Mouse (Mus musculus) right cerebral cortex, postnatal 4 days (tissue): Measurements from ENCODE around the gene Kcnq4.

Experiments
- DNase-seq: peaks from one replicate; pipeline ENCODE4 v3.0.0-alpha.2; 2022

Kcnq4 gene

DNA sequence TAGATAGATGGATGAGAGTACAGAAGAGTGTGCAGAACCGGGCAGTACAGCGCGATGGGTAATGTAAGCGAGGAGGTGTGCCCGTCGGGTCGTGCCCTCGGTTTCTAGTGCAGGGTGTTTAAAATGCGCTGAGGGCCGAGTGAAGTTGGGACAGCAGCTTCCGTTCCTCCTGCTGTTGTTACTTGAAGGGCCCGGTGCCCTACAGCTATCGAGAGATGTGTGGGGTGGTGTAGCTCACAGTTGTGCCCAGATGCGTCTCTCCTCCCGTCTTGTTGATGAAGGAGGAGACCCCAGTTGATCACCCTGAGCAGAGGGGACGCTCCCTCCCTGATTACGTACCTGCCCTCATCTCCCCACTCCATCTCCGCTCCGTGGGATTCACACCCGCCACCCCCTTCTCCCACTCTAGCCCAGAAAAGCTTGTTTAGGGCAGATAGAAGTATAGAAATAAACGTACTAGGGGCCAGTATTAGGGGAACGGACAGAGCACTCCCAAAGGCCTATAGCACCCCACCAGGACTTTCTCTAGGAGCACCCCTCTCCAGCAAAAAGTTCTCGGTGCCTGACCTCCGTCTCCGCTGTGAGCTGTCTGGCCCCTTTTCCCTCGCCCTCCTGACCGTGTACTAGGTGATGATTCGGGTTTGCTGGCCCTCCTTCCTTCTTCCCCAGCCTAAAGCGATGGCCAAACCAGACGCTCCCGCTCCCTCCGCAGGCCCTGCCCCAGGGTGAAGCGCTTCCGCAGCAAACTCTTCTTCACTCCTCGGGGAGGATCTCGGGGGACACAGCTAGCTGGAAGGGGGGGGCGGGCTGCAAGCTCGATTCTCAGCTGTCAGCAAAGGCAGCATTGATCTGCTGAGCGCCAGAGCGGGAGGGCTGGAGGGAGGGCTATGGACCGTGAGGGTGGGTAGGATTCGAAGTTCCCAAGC is at the start of gene Kcnq4:
Gene Kcnq4 (minus strand): TSS at position 672 of the 926 bp plus-strand sequence.
- DNase-seq = no peak

DNA sequence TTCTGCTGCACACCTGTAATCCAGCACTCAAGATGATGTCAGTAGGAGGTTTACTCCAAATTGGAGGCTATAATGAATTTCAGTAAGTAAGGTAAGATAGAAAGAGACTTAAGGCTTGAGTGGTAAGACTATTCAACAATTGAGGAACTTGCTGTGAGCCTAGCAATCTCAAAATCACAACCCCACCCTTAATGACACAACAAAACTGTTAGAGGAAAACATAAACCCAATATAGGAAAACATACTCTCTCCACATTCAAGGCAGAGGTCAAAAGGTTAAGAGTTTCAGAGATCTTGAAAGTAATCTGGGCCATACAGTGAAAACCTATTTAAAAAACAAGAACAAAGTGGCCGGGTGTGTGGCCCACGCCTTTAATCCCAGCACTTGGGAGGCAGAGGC is 48.3 kb upstream of the Kcnq4 start:
- no peak for DNase-seq

DNA sequence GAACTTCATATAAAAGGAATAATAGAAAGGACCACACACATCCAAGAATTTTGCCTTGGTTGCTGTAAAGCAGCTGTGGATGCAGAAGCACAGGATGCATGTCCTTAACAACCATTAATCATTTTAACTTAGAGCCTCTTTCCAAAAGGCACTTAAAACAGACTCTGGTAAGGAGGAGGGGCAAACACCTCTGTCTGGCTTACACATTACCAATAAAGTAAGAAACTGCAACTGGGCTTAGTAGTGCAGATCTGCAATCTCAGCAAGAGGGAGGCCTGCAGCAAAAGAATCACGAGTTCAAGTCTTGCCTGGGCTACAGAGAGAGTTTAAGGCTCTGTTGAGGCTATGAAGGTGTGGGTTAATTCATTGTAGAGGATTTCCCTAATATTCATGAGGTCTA is 47.2 kb upstream of the Kcnq4 start:
- no peak for DNase-seq

- DNase-seq = no peak
Observed at GRCm38 (mm10) chr4:120792918-120793317, 44.5 kb upstream of the Kcnq4 start.

- no peak for DNase-seq
Observed at GRCm38 (mm10) chr4:120790027-120790426, 41.6 kb upstream of the Kcnq4 start.

DNA sequence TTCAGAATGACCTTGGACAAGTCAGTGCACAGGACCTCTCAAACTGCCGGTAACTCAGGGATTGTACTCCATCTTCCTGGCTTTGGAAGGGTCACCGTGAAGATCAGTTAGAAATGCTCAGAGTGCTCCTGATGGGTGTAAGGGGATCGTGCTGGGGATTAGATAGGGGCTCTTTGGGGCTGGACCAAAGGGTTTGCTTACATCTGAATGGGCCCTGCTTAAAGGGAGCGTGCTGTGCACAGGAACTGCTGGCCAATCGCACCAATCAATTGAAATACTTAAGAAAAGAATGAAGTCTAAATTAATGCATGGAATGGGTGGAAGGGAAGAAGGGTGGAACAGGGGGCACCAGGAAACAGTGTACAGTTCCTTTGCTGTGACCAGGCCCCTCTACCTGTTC is 7.4 kb upstream of the Kcnq4 start:
- DNase-seq = no peak

DNA sequence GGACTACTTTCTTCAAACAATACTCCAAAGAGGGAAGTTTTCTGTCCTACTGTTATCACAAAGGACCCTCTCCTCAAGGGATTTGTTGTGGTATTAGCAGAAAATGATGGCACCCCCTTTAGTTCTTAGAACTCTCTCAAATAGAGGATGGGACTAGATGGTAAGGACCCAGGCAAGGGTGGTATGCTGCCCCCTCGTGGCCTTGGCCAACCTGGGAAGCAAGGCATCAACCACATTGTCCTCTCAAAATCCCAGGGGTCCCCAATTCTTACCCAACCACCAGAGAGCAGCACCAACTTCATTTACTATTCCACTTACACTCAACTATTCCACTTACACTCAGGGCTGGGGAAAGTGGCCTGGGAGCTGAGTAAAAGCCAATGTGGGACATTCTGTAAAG is 6.9 kb upstream of the Kcnq4 start:
- peak; percentile 82 for DNase-seq

DNA sequence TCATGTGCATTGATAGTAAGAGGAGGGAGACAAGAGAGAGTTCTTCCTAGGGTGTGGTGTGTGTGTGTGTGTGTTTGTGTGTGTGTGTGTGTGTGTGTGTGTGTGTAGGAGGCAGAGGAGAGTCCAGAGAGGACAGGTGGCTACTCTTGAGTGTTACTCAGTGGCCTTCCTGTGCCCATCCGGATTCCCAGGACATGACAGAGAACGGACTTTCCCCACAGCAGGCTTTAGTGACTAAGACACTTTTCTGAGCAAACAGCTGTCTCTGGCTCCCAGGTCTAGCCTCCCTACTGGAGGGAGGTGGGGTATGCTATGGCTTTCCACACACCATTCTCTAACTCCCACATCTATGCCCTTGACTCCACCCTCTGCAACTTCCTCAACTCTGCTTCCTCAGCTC is 1.2 kb upstream of the Kcnq4 start:
- DNase-seq = no peak

- peak; percentile 29 for DNase-seq
Observed at GRCm38 (mm10) chr4:120747243-120747792, 1.1 kb downstream of the Kcnq4 start.

DNA sequence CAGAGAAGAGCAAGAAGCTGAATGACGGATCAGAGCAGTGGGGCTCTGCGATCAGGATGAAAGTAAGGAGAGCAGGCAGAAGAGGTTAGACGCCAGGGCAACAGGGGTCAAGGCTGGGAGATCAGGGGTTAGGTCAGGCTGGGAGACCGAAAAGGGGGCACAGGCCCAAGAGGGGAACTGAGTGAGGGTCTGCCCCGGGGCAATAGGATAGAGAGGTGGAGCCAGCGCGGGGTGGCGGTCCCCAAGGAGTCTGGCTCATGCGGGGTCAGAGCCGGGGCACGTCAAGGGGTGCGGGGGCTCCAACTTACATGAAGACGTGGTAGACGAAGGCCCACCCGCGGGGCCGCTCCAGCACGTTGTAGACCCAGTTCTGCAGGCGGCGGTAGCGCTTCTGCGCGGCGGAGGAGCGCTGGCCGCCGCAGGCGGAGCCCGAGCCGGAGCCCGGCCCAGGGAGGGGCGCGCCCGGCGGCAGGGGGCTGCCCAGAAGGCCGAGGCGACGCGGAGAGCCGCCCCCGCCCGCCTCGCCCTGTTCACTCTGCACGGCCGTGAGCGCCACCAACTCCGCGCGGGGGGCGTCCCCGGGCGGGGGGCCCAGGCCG is 1.8 kb downstream of the Kcnq4 start:
- DNase-seq = peak; percentile 43

- no peak for DNase-seq
Observed at GRCm38 (mm10) chr4:120745731-120746551, 2.5 kb downstream of the Kcnq4 start.

DNA sequence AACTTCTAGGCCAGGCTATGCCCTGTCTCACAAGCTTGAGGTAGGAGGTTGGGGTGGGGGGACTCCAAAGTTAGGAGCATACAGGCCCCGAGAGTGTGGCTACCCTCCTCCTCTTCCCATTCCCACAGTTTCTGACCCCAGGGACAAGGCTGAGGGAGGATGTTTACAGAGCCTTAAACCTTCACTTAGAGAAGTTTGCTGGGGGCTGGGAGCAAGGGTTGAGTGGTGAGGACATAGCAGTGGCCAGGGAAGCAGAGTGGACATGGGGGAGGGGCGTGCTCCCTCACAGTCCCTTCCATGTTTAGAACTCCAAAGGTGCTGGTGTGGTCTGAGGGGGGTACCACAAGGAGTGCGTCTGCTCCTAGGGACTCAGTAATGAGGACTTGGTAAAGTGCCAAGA is 4.8 kb downstream of the Kcnq4 start:
- no peak for DNase-seq

DNA sequence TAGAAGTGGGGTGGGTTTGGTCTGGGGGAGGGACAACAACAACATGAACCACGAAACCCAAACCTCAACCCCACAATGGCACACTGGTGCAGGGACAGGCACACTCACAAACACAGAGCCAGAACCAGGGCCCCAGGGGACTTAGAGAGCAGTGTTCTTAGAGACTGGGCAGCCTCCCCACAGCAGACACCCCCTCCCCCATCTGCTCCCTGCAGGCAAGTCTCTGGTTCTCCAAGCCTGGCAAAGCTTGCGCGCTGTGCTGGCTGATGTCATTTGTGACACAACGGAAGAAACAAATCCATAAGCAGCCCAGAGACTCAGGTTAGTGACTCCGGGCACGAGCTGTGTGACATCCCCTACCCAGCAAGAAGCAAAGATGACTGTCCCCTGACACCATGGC is 7.1 kb downstream of the Kcnq4 start:
- DNase-seq = no peak

DNA sequence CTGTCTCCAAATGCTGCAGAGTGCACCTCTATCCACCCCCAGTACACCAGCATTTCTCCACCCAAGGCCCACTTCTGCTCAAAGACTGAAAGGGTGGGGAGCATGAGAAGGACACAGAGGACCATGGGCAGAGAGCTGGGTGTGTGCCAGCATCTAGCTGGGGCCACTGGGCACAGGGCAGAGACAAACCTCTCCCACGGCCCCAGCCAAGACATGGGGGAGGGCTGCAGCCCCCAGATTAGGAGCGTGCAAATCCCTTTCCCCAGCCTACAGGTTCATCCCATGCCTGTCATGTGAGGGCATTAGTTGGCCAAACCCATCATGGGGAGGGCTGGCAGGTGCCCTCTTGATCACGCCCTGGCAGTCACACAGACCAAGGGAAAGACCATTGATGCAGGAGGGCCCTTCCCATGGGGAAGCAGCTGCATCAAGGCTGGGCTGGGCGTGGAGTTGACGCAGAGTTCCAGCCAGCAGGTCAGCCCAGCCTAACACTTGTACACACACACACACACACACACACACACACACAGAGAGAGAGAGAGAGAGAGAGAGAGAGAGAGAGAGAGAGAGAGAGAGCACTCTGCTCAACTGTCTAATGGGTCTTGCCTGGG is 14.3 kb downstream of the Kcnq4 start:
- DNase-seq = no peak

DNA sequence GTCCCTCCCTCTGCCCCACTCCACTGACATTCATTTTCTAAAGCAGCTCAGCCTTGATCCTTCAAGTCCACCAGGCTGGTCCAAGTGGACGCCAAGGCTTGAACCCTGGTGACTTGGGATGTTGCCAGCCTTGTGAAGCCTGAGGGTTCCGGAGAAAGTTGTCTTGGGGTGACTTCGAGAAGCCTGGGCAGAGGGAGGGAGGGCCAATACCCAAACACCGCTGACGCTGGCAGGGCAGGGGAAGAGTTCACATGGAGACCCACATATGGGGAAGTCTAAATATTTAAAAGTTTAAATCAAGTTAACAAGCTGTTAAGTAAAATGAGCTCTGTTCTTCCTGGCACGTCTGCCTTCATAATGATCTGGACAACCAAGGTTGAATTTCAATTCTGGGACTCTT is 15.7 kb downstream of the Kcnq4 start:
- DNase-seq = no peak

DNA sequence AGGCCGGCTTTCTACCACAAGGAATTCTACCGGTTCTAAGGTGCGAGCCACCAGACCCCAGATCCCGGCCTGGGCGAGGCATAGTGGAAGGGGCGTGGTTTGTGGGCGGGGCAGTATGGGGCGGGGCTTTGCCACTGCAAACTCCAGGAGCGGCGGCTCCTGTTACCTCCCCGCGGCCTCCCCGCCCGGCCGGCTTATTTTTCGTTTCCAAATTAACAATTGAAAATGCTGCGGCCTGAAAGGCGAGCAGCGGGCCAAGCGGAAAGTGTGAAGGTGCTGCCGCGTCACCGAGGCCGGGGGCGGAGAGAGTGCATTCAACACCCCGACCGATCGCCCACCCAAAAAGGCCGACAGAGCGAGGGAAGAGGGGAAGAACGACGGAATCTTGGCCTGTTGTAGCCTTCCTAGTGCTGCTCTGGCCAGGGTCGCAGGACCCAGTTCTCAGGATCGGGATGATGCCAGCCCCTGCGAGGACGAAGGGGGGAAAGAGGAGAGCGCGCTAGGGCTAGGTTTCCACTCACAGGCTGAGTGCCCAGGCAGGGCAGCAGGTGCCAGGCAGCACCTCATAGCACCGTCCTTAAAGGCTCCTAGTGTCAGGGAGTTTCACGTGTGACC is 17.3 kb downstream of the Kcnq4 start:
- DNase-seq = peak; percentile 41

DNA sequence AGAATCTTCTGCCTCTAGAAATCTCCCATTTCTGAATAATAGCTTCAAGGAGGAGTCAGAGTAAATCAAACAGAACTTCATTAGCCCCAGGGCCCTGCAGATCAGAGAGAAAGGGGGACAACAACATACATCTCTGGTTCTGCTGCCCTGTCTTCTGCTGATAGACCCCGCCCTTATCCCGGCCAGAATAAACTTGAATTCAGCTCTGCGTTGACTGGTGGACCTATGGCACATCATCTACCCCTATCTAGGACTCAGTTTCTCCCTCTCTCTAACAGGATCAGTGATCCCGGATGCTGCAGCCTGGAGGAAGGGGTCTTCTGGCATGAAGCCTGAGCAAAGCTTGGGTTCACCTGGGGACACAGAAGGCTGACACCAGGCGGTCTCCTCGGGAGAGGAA is 17.8 kb downstream of the Kcnq4 start:
- DNase-seq = no peak

GRCm38 (mm10) chr4:120730146-120730545 is 18.3 kb downstream of the Kcnq4 start:
- DNase-seq = peak; percentile 33

DNA sequence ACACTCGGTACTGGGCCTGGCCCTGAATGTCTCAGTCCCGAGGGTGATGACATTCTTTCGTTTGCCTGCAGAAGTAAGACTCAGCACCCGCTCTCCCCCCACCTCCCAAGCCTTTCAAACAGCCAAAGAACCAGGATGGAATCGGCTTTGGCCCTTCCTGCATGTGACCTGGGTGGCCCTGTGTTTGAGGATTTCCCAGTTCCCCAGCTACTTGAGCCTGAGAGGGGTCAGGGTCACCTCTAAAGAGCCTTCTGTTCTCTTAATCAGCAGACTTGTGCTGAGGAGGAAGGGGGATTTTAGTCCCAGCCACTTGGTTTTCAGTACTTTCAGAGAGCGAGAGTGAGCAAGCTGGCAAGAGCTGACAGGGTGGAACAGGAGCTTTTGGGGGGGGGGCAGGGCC is 19.0 kb downstream of the Kcnq4 start:
- DNase-seq = no peak

DNA sequence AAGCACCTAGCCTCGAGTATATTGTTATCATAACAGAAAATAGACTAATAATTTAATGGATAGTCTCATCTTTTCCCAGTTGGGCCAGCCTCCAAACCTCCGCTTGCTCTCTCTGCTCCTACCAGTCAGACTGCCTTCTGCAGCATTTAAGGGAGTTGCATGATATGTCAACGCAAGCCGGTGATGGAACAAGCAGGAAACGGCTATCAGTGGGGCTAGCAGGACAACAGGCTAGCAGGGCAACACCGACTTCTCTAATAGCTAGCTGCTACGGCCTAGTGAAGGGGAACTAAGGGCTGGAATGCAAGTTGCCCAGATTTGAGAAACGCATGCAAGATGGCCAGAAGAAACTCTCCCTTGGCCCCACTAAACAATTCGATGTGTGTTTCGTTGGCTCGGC is 20.6 kb downstream of the Kcnq4 start:
- DNase-seq = no peak

GRCm38 (mm10) chr4:120726174-120726573 is 22.2 kb downstream of the Kcnq4 start:
- DNase-seq = no peak

- DNase-seq = no peak
Observed at GRCm38 (mm10) chr4:120725516-120726090, 22.8 kb downstream of the Kcnq4 start.
